ENCODE assay signal across 8 mouse cellular contexts in genomic region chr9:50000497-50001404, GRCm38 (mm10).
DNase-seq lines count a peak whose midpoint lies in the region; ATAC-seq and TF ChIP-seq lines count a peak whose summit lies in the region.
"Had no signal": no experiment of that assay in that cellular context is flagged by ENCODE, and none has a peak within 500 bp of the region (broad histone marks: within the 10 kb centered on the region; RNA-seq: fewer than 3 reads in every experiment).

No protein-coding gene starts in this region.

- no peaks in the 10 kb centered on the region for H3K36me3 ChIP-seq in limb, embryonic 12.5 days
- no peaks in the 10 kb centered on the region for H3K36me3 ChIP-seq in limb, embryonic 10.5 days
- H3K36me3 ChIP-seq: embryonic facial prominence, embryonic 12.5 days had no signal

- intact Hi-C loops in heart, postnatal 10 days (cut with DNase I) = no loop called here

- H3K9ac ChIP-seq in limb, embryonic 12.5 days (replicated peaks) = no peak overlapping the region
- H3K9ac ChIP-seq: embryonic facial prominence, embryonic 12.5 days had no signal

- no peak for TF ChIP-seq POLR2A in brain, embryonic 14.5 days (IDR thresholded peaks at IDR 0.05; ENCODE audit: borderline replicate concordance, extremely low read depth, insufficient read depth, insufficient read length, poor library complexity, severe bottlenecking)

- H3K4me3 ChIP-seq in limb, embryonic 12.5 days (replicated peaks) = no peak overlapping the region
- H3K4me3 ChIP-seq in limb, embryonic 10.5 days = no peak overlapping the region
- H3K4me3 ChIP-seq: embryonic facial prominence, embryonic 12.5 days had no signal

- no peak overlapping the region for H3K4me2 ChIP-seq in limb, embryonic 12.5 days
- H3K4me2 ChIP-seq: embryonic facial prominence, embryonic 12.5 days had no signal

- 0 out of 2 replicates have a peak, but pooled peaks cover 2% of the 10 kb centered on the region for H3K4me1 ChIP-seq in limb, embryonic 12.5 days (replicated peaks)
- H3K4me1 ChIP-seq in limb, embryonic 10.5 days = peaks cover 2% of the 10 kb centered on the region; the same call in 1 of the 2 replicates

- WGBS in limb, embryonic 12.5 days = 75% methylated on average over 13 of the region's 13 CpGs
- WGBS in limb, embryonic 10.5 days = 83% methylated on average over 13 of the region's 13 CpGs

- DNase-seq in limb, embryonic 10.5 days (ENCODE audit: low spot score) = no peak
- DNase-seq in brain, embryonic 14.5 days (ENCODE audit: low read depth) = peak; percentile 46
- DNase-seq in heart, postnatal 10 days = peak; percentile 41 to 51
- peak; percentile 59 to 69 for DNase-seq in kidney, postnatal 36 days
- DNase-seq in natural killer cell, adult 2 months (ENCODE audit: low spot score in 2 of 2) = no peak
- no peak for DNase-seq in thymus, postnatal 25 days

- no peak for ATAC-seq in limb, embryonic 12.5 days (ENCODE audit: insufficient number of reproducible peaks, insufficient read depth, low FRiP score, low TSS enrichment, low read depth)

- no peaks in the 10 kb centered on the region for H3K27me3 ChIP-seq in limb, embryonic 12.5 days
- H3K27me3 ChIP-seq in limb, embryonic 10.5 days (ENCODE audit: low read depth, poor library complexity, severe bottlenecking) = no peaks in the 10 kb centered on the region
- H3K27me3 ChIP-seq: embryonic facial prominence, embryonic 12.5 days had no signal

- TF ChIP-seq CTCF in brain, embryonic 14.5 days (IDR thresholded peaks at IDR 0.05; ENCODE audit: borderline replicate concordance, extremely low read depth, insufficient read depth, insufficient read length) = no peak

- H3K9me3 ChIP-seq in limb, embryonic 12.5 days = peaks cover 7% of the 10 kb centered on the region
- H3K9me3 ChIP-seq in limb, embryonic 10.5 days (replicated peaks) = peaks cover 3% of the 10 kb centered on the region

- peak overlapping the region; percentile 12; the same call in 1 of the 2 replicates for H3K27ac ChIP-seq in limb, embryonic 12.5 days
- H3K27ac ChIP-seq in limb, embryonic 10.5 days = no peak overlapping the region
- H3K27ac ChIP-seq: embryonic facial prominence, embryonic 12.5 days had no signal

Comparison
In these comparisons a context has a peak if more than half of its experiments do, and no peak if none do; other contexts are left out.
1. DNase-seq: peak in brain, embryonic 14.5 days (single experiment), heart, postnatal 10 days (2 of 2) and kidney, postnatal 36 days (2 of 2); none in limb, embryonic 10.5 days (single experiment), natural killer cell, adult 2 months (0 of 2) and thymus, postnatal 25 days (single experiment).